Mouse (Mus musculus): ENCODE data around the gene Trim29. TPM values are rescaled to one million over a fixed set of nuclear protein-coding genes. Genes with fewer than 3 reads are reported as not detected.

Trim29 gene
- total RNA-seq, 4 experiments from 2014 or later, result 0.16 to 0.37 (median 0.22) TPM

Other genes with a start within 250 kb of the Trim29 start
- 100 to 1,000 TPM; 132 to 178 (median 164) TPM for gene Arhgef12, start 203.6 kb upstream of the Trim29 start, total RNA-seq (2022)
- gene Tmem136, start 194.3 kb upstream of the Trim29 start, total RNA-seq (2022), result 10 to 100 TPM in 2 of 4 experiments, 1 to 10 TPM in 2; 6.6 to 15.3 (median 11.1) TPM
- gene Pou2f3, start 100.5 kb upstream of the Trim29 start, total RNA-seq (2022), result under 1 TPM in 1 of 4 experiments, not detected in 3; 0.22 TPM
- gene Oaf, start 70.9 kb upstream of the Trim29 start, total RNA-seq (2022), result 10 to 100 TPM; 10.6 to 40.4 (median 26.8) TPM